Comparison of ENCODE assay signal across 14 mouse cellular contexts in genomic region chr1:91770676-91771075, GRCm38 (mm10). TPM values are rescaled to one million over a fixed set of nuclear protein-coding genes. Genes with fewer than 3 reads are reported as not detected.
A peak's percentile ranks its signal among the peaks of the same experiment; 100 is the strongest.
DNase-seq lines count a peak whose midpoint lies in the region; ATAC-seq lines count a peak whose summit lies in the region.
"Had no signal": no experiment of that assay in that cellular context is flagged by ENCODE, and none has a peak within 500 bp of the region (broad histone marks: within the 10 kb centered on the region; RNA-seq: fewer than 3 reads in every experiment).

No protein-coding gene starts in this region.

- 4% methylated on average over 10 of the region's 10 CpGs for WGBS in heart, embryonic 14.5 days
- 10% methylated on average over 10 of the region's 10 CpGs for WGBS in lung, embryonic 16.5 days
- WGBS in embryonic facial prominence, embryonic 13.5 days: 4% methylated on average over 10 of the region's 10 CpGs
- WGBS in liver, embryonic 13.5 days (ENCODE audit: insufficient replicate concordance): 12% methylated on average over 10 of the region's 10 CpGs

- intact Hi-C loops in heart, postnatal 36 days (cut with DNase I): no loop called here

- H3K9me3 ChIP-seq in heart, embryonic 14.5 days (ENCODE audit: control insufficient read depth, low read length): no peaks in the 10 kb centered on the region
- H3K9me3 ChIP-seq in lung, embryonic 16.5 days (ENCODE audit: control insufficient read depth, low read length): no peaks in the 10 kb centered on the region
- H3K9me3 ChIP-seq in embryonic facial prominence, embryonic 13.5 days: no peaks in the 10 kb centered on the region
- H3K9me3 ChIP-seq in liver, embryonic 13.5 days (replicated peaks): no peaks in the 10 kb centered on the region

- H3K4me3 ChIP-seq in heart, embryonic 14.5 days (ENCODE audit: control insufficient read depth in 1 of 2, insufficient read depth in 1 of 2, low read depth in 1 of 2, low read length in 2 of 2): peak overlapping the region; percentile 2 to 13; a peak in 2 of 4 replicates
- H3K4me3 ChIP-seq in lung, embryonic 16.5 days (ENCODE audit: low read length): no peak overlapping the region
- H3K4me3 ChIP-seq in embryonic facial prominence, embryonic 13.5 days: no peak overlapping the region
- no peak overlapping the region for H3K4me3 ChIP-seq in liver, embryonic 13.5 days (replicated peaks)

- peak overlapping the region; percentile 49; the same call in 1 of the 2 replicates for H3K9ac ChIP-seq in heart, embryonic 14.5 days (ENCODE audit: low read length)
- H3K9ac ChIP-seq in lung, embryonic 16.5 days (ENCODE audit: low read length): no peak overlapping the region
- H3K9ac ChIP-seq in embryonic facial prominence, embryonic 13.5 days: 0 out of 2 replicates have a peak overlapping the region, but pooled peaks have one; percentile 11
- no peak overlapping the region for H3K9ac ChIP-seq in liver, embryonic 13.5 days

- H3K27ac ChIP-seq in heart, embryonic 14.5 days (replicated peaks in 1 of 2; ENCODE audit: control insufficient read depth in 1 of 2, insufficient read depth in 1 of 2, low read depth in 2 of 2, low read length in 2 of 2): no peak overlapping the region
- H3K27ac ChIP-seq in lung, embryonic 16.5 days (ENCODE audit: low read length): no peak overlapping the region
- H3K27ac ChIP-seq in embryonic facial prominence, embryonic 13.5 days: no peak overlapping the region; the same call in 1 of the 2 replicates
- no peak overlapping the region for H3K27ac ChIP-seq in liver, embryonic 13.5 days

- no peaks in the 10 kb centered on the region for H3K27me3 ChIP-seq in heart, embryonic 14.5 days (ENCODE audit: control insufficient read depth, insufficient read depth, low read length)
- H3K27me3 ChIP-seq in lung, embryonic 16.5 days (ENCODE audit: control insufficient read depth, insufficient read depth, low read depth, low read length): no peaks in the 10 kb centered on the region
- peaks cover 8% of the 10 kb centered on the region for H3K27me3 ChIP-seq in embryonic facial prominence, embryonic 13.5 days
- peaks cover 11% of the 10 kb centered on the region; the same call in 1 of the 2 replicates for H3K27me3 ChIP-seq in liver, embryonic 13.5 days

- peak overlapping the region; percentile 61 for H3K4me2 ChIP-seq in heart, embryonic 14.5 days (ENCODE audit: low read length)
- peak overlapping the region; percentile 25 for H3K4me2 ChIP-seq in lung, embryonic 16.5 days (ENCODE audit: low read depth, low read length)
- peak overlapping the region; percentile 41 for H3K4me2 ChIP-seq in embryonic facial prominence, embryonic 13.5 days
- H3K4me2 ChIP-seq in liver, embryonic 13.5 days: peak overlapping the region; percentile 25; the same call in 1 of the 2 replicates

- no peak for DNase-seq in heart, postnatal 36 days
- DNase-seq in lung, postnatal 4 days: no peak
- no peak for DNase-seq in liver, embryonic 13.5 days
- DNase-seq in layer of hippocampus, adult 9-11 months: no peak
- DNase-seq in urinary bladder, adult 18-20 months (ENCODE audit: low spot score in 2 of 2): no peak
- DNase-seq: cerebellum, postnatal 36 days; kidney, postnatal 25 days; thymus, postnatal 14 days had no signal

- H3K4me1 ChIP-seq in heart, embryonic 14.5 days (ENCODE audit: control insufficient read depth in 2 of 2, insufficient read depth in 2 of 2, low read length in 2 of 2): peaks cover 5 to 10% of the 10 kb centered on the region in 2 experiments; a peak in 3 of 4 replicates
- H3K4me1 ChIP-seq in lung, embryonic 16.5 days (replicated peaks; ENCODE audit: control insufficient read depth, insufficient read depth, low read length): peaks cover 14% of the 10 kb centered on the region
- peaks cover 23% of the 10 kb centered on the region for H3K4me1 ChIP-seq in embryonic facial prominence, embryonic 13.5 days
- H3K4me1 ChIP-seq in liver, embryonic 13.5 days (replicated peaks): no peaks in the 10 kb centered on the region

- H3K36me3 ChIP-seq in heart, embryonic 14.5 days (ENCODE audit: control insufficient read depth, insufficient read depth, low read length): no peaks in the 10 kb centered on the region
- H3K36me3 ChIP-seq in lung, embryonic 16.5 days (ENCODE audit: control insufficient read depth, insufficient read depth, low read length): no peaks in the 10 kb centered on the region
- no peaks in the 10 kb centered on the region for H3K36me3 ChIP-seq in embryonic facial prominence, embryonic 13.5 days
- H3K36me3 ChIP-seq in liver, embryonic 13.5 days: no peaks in the 10 kb centered on the region

- no peak for ATAC-seq in heart, embryonic 14.5 days (ENCODE audit: insufficient number of reproducible peaks, insufficient read depth, low FRiP score, low read depth)
- ATAC-seq in lung, embryonic 16.5 days (ENCODE audit: low read depth): no peak; the same call in 1 of the 2 replicates
- no peak for ATAC-seq in embryonic facial prominence, embryonic 13.5 days (ENCODE audit: insufficient number of reproducible peaks, insufficient read depth, low FRiP score, low TSS enrichment, low read depth)
- no peak for ATAC-seq in liver, embryonic 13.5 days (ENCODE audit: low read depth)

RNA-seq across cellular contexts. Expression of gene Twist2, which starts 30.6 kb away (rescaled TPM):
- polyA plus RNA-seq in heart, embryonic 14.5 days (2014; fragmentation: Nextera tagmentation; extraction: Ambion mirVana): 1.6 and 2.7 TPM in 2 replicates
- 1 to 10 TPM; 1.1 to 1.7 TPM for total RNA-seq in heart, postnatal 36 days (2021)
- polyA plus RNA-seq in lung, embryonic 16.5 days (2015; fragmentation: Nextera tagmentation; extraction: Ambion mirVana): 6.8 and 7.2 TPM in 2 replicates
- 92.9 and 101 TPM in 2 replicates for polyA plus RNA-seq in embryonic facial prominence, embryonic 13.5 days (2015; fragmentation: Nextera tagmentation; extraction: Ambion mirVana)
- 0.35 and 0.51 TPM in 2 replicates for polyA plus RNA-seq in liver, embryonic 13.5 days (2015; fragmentation: Nextera tagmentation; extraction: Ambion mirVana)
- total RNA-seq: hematopoietic stem cell, adult 5-6 weeks; megakaryocyte, adult 5-6 weeks; neutrophil, adult 5-6 weeks had no signal

Comparison
In these comparisons a context has a peak if more than half of its experiments do, and no peak if none do; other contexts are left out.
1. H3K4me3 ChIP-seq: peak in heart, embryonic 14.5 days (2 of 2); none in lung, embryonic 16.5 days (single experiment), embryonic facial prominence, embryonic 13.5 days (single experiment) and liver, embryonic 13.5 days (single experiment).
2. H3K9ac ChIP-seq: peak in heart, embryonic 14.5 days (single experiment) and embryonic facial prominence, embryonic 13.5 days (single experiment); none in lung, embryonic 16.5 days (single experiment) and liver, embryonic 13.5 days (single experiment).
3. RNA of gene Twist2, which starts 30.6 kb away (polyA plus RNA-seq): 92.9 to 101 TPM in embryonic facial prominence, embryonic 13.5 days; 6.8 to 7.2 TPM in lung, embryonic 16.5 days, 1.6 to 2.7 TPM in heart, embryonic 14.5 days and 0.35 to 0.51 TPM in liver, embryonic 13.5 days; every median in the first group is over 10 times any median in the second.
4. Peak in every context shown above with its lines, with median percentiles within 50 percentile points of each other: H3K4me2 ChIP-seq.